Mouse (Mus musculus): Measurements from ENCODE around the gene Il3ra.

Il3ra gene

GRCm38 (mm10) chr14:14354511-14355359 lies 8.7 kb downstream of the Il3ra start:
- peak; percentile 49 for DNase-seq (ENCODE audit: low read depth, low spot score)

- DNase-seq (ENCODE audit: low read depth, low spot score) = peak; percentile 2
Observed at GRCm38 (mm10) chr14:14355360-14355646, 9.2 kb downstream of the Il3ra start.

GRCm38 (mm10) chr14:14395535-14395934 lies 49.5 kb downstream of the Il3ra start:
- no peak for DNase-seq (ENCODE audit: low read depth, low spot score)

- no peak for DNase-seq (ENCODE audit: low read depth, low spot score)
Observed at GRCm38 (mm10) chr14:14400998-14401397, 54.9 kb downstream of the Il3ra start, which contains the start of gene Olfr721-ps1. Gene Olfr721-ps1, plus strand, starts transcription at chr14:14401298.

All from mesoderm, embryonic 11.5 days (tissue).